Mouse (Mus musculus) brain, adult 2 months (tissue): ENCODE measurements around the gene Slc26a5.

ENCODE experiments used
- DNase-seq: peaks from one replicate; pipeline ENCODE4 v3.0.0; 2011; ENCODE audit warnings: low read depth, low spot score

The Slc26a5 gene

GRCm38 (mm10) chr5:21865346-21866107 is at the start of gene Slc26a5:
Gene Slc26a5, minus strand, starts transcription at chr5:21865604.
- DNase-seq: peak; percentile 3

GRCm38 (mm10) chr5:21914776-21915175 is 49.4 kb upstream of the Slc26a5 start:
- DNase-seq: no peak

GRCm38 (mm10) chr5:21912835-21913530 is 47.6 kb upstream of the Slc26a5 start:
- no peak for DNase-seq

- DNase-seq: no peak
These were observed 45.3 kb upstream of the Slc26a5 start for GRCm38 (mm10) chr5:21910726-21911125.

- DNase-seq: no peak
These were observed 44.3 kb upstream of the Slc26a5 start for GRCm38 (mm10) chr5:21909713-21910112.

- DNase-seq: no peak
These were observed 36.0 kb upstream of the Slc26a5 start for GRCm38 (mm10) chr5:21901411-21901810.

GRCm38 (mm10) chr5:21900891-21901290 is 35.5 kb upstream of the Slc26a5 start:
- no peak for DNase-seq

GRCm38 (mm10) chr5:21898875-21899274 is 33.5 kb upstream of the Slc26a5 start:
- peak; percentile 71 for DNase-seq

GRCm38 (mm10) chr5:21896586-21896985 is 31.2 kb upstream of the Slc26a5 start:
- DNase-seq: no peak

GRCm38 (mm10) chr5:21894168-21894567 is 28.8 kb upstream of the Slc26a5 start:
- peak; percentile 52 for DNase-seq

GRCm38 (mm10) chr5:21866750-21867149 is 1.3 kb upstream of the Slc26a5 start:
- no peak for DNase-seq

GRCm38 (mm10) chr5:21866311-21866712 is 908 bp upstream of the Slc26a5 start:
- peak; percentile 81 for DNase-seq

- no peak for DNase-seq
These were observed 6.8 kb downstream of the Slc26a5 start for GRCm38 (mm10) chr5:21858653-21859052.

- peak; percentile 61 for DNase-seq
These were observed 13.6 kb downstream of the Slc26a5 start for GRCm38 (mm10) chr5:21851679-21852340.

- no peak for DNase-seq
These were observed 18.0 kb downstream of the Slc26a5 start for GRCm38 (mm10) chr5:21847438-21847837.

GRCm38 (mm10) chr5:21846616-21847290 is 18.7 kb downstream of the Slc26a5 start:
- DNase-seq: no peak

GRCm38 (mm10) chr5:21844676-21845075 is 20.7 kb downstream of the Slc26a5 start:
- peak; percentile 16 for DNase-seq

- no peak for DNase-seq
These were observed 33.6 kb downstream of the Slc26a5 start for GRCm38 (mm10) chr5:21831761-21832160.

GRCm38 (mm10) chr5:21828855-21829254 is 36.5 kb downstream of the Slc26a5 start:
- peak; percentile 70 for DNase-seq

GRCm38 (mm10) chr5:21827643-21828042 is 37.8 kb downstream of the Slc26a5 start:
- no peak for DNase-seq

GRCm38 (mm10) chr5:21826370-21826769 is 39.0 kb downstream of the Slc26a5 start:
- no peak for DNase-seq

GRCm38 (mm10) chr5:21813994-21814393 is 51.4 kb downstream of the Slc26a5 start:
- peak; percentile 40 for DNase-seq
